Mouse (Mus musculus) MEL (cell line): ENCODE measurements around the gene Ncln. TPM values are rescaled to one million over a fixed set of nuclear protein-coding genes. Genes with fewer than 3 reads are reported as not detected.

Experiments
- DNase-seq: peaks from one replicate; pipeline ENCODE4 v3.0.0; 2011; ENCODE audit warnings: low read depth, low spot score
- H3K27ac ChIP-seq: 2 replicates; pipeline ENCODE4 v1.5.1; 2012; ENCODE audit warnings: low read depth, mild to moderate bottlenecking, control low read depth, low read length, moderate library complexity; ENCODE audit not compliant: control insufficient read depth
- H3K27me3 ChIP-seq, 2 experiments: fragments of 150-350 bp in 1 of 2; sonication (generic) in 1 of 2; 2 replicates each; pipeline ENCODE4 v1.6.1; 2012; ENCODE audit warnings: low read length in 2 of 2, mild to moderate bottlenecking in 2 of 2, improper control_type of control experiment in 1 of 2, moderate library complexity in 1 of 2; ENCODE audit not compliant: insufficient read depth in 2 of 2, control insufficient read depth in 1 of 2
- H3K36me3 ChIP-seq, 2 experiments: 2 replicates each; pipeline ENCODE4 v1.6.1; 2012 to 2014; ENCODE audit warnings: low read length in 2 of 2, improper control_type of control experiment in 1 of 2, inconsistent platforms in 1 of 2, mild to moderate bottlenecking in 1 of 2; ENCODE audit not compliant: insufficient read depth in 2 of 2, control insufficient read depth in 1 of 2
- H3K4me1 ChIP-seq, 2 experiments: fragments of 150-350 bp in 1 of 2; sonication (generic) in 1 of 2; 2 replicates each; pipeline ENCODE4 v1.6.1; 2012; ENCODE audit warnings: low read length in 2 of 2, improper control_type of control experiment in 1 of 2, mild to moderate bottlenecking in 1 of 2; ENCODE audit not compliant: insufficient read depth in 2 of 2, control insufficient read depth in 1 of 2
- H3K4me3 ChIP-seq, 2 experiments: fragments of 150-350 bp in 1 of 2; sonication (generic) in 1 of 2; 2 replicates each; pipeline ENCODE4 v1.5.1; 2012; ENCODE audit warnings: low read depth in 2 of 2, low read length in 2 of 2, mild to moderate bottlenecking in 2 of 2, moderate library complexity in 2 of 2, control low read depth in 1 of 2, improper control_type of control experiment in 1 of 2; ENCODE audit not compliant: control insufficient read depth in 1 of 2, insufficient read depth in 1 of 2
- H3K79me2 ChIP-seq: 2 replicates; pipeline ENCODE4 v1.6.1; 2012; ENCODE audit warnings: mild to moderate bottlenecking, low read length, moderate library complexity; ENCODE audit not compliant: control insufficient read depth, poor library complexity, insufficient read depth
- H3K9ac ChIP-seq: 2 replicates; pipeline ENCODE4 v1.6.1; 2012; ENCODE audit warnings: low read depth, mild to moderate bottlenecking, control low read depth, low read length, moderate library complexity; ENCODE audit not compliant: control insufficient read depth, poor library complexity, severe bottlenecking
- H3K9me3 ChIP-seq: fragments of 150-350 bp; sonication (generic); replicated peaks from 2 replicates; pipeline ENCODE4 v1.6.1; 2012; ENCODE audit warnings: mild to moderate bottlenecking, low read length, improper control_type of control experiment, moderate library complexity; ENCODE audit not compliant: insufficient read depth
- CHD2 ChIP-seq: IDR thresholded peaks from 2 replicates; pipeline ENCODE4 v1.6.1; 2011; ENCODE audit warnings: low read length, improper control_type of control experiment
- CTCF ChIP-seq, 3 experiments: IDR thresholded peaks in 2 of 3; conservative IDR thresholded peaks in 1 of 3; 2 replicates each; pipeline ENCODE4 v1.5.1; 2011 to 2012; ENCODE audit warnings: low read length in 3 of 3, low read depth in 2 of 3, mild to moderate bottlenecking in 2 of 3, improper control_type of control experiment in 1 of 3, inconsistent platforms in 1 of 3, mixed read lengths in 1 of 3, moderate library complexity in 1 of 3; ENCODE audit not compliant: control insufficient read depth in 1 of 3, insufficient read depth in 1 of 3, poor library complexity in 1 of 3, severe bottlenecking in 1 of 3
- E2F4 ChIP-seq: IDR thresholded peaks from 2 replicates; pipeline ENCODE4 v1.6.1; 2011; ENCODE audit warnings: low read depth, low read length, improper control_type of control experiment, borderline replicate concordance
- EP300 ChIP-seq, 2 experiments: IDR thresholded peaks; 2 replicates each; pipeline ENCODE4 v1.6.1; 2011; ENCODE audit warnings: improper control_type of control experiment in 2 of 2, low read length in 2 of 2, low read depth in 1 of 2, mild to moderate bottlenecking in 1 of 2
- ETS1 ChIP-seq: IDR thresholded peaks from 2 replicates; pipeline ENCODE4 v1.6.1; 2012; ENCODE audit warnings: low read depth, mild to moderate bottlenecking, inconsistent platforms, low read length, improper control_type of control experiment, moderate library complexity
- GATA1 ChIP-seq: IDR thresholded peaks from 2 replicates; pipeline ENCODE4 v1.6.1; 2011; ENCODE audit warnings: low read depth, low read length, improper control_type of control experiment
- HCFC1 ChIP-seq: IDR thresholded peaks from 2 replicates; pipeline ENCODE4 v1.6.1; 2012; ENCODE audit warnings: low read depth, mild to moderate bottlenecking, inconsistent platforms, low read length, improper control_type of control experiment, moderate library complexity
- JUND ChIP-seq: IDR thresholded peaks from 2 replicates; pipeline ENCODE4 v1.6.1; 2011; ENCODE audit warnings: low read depth, mild to moderate bottlenecking, improper control_type of control experiment, low read length
- MAFK ChIP-seq: IDR thresholded peaks from 2 replicates; pipeline ENCODE4 v1.6.1; 2011; ENCODE audit warnings: low read depth, mild to moderate bottlenecking, low read length, improper control_type of control experiment, borderline replicate concordance
- MYC ChIP-seq: IDR thresholded peaks from 2 replicates; pipeline ENCODE4 v1.6.1; 2011; ENCODE audit warnings: low read depth, mild to moderate bottlenecking, low read length, improper control_type of control experiment, moderate library complexity
- NELFE ChIP-seq: IDR thresholded peaks from 2 replicates; pipeline ENCODE4 v1.6.1; 2011; ENCODE audit warnings: low read depth, low read length, improper control_type of control experiment
- NRF1 ChIP-seq: IDR thresholded peaks from 2 replicates; pipeline ENCODE4 v1.6.1; 2014; ENCODE audit warnings: low read depth, mild to moderate bottlenecking, inconsistent platforms, low read length, improper control_type of control experiment, moderate library complexity; ENCODE audit not compliant: poor library complexity, insufficient read depth, severe bottlenecking
- POLR2A ChIP-seq, 2 experiments: IDR thresholded peaks; 2 replicates each; pipeline ENCODE4 v1.6.1; 2011 to 2012; ENCODE audit warnings: low read length in 2 of 2, mild to moderate bottlenecking in 2 of 2, control low read depth in 1 of 2, improper control_type of control experiment in 1 of 2, low read depth in 1 of 2, moderate library complexity in 1 of 2; ENCODE audit not compliant: control insufficient read depth in 1 of 2, insufficient read depth in 1 of 2, poor library complexity in 1 of 2
- POLR2AphosphoS5 ChIP-seq: IDR thresholded peaks from 2 replicates; pipeline ENCODE4 v1.6.1; 2012; ENCODE audit warnings: low read depth, borderline replicate concordance, mild to moderate bottlenecking, inconsistent platforms, low read length, moderate library complexity, mixed read lengths
- RAD21 ChIP-seq: IDR thresholded peaks from 2 replicates; pipeline ENCODE4 v1.6.1; 2011; ENCODE audit warnings: mild to moderate bottlenecking, low read depth, low read length, improper control_type of control experiment
- SIN3A ChIP-seq: IDR thresholded peaks from 2 replicates; pipeline ENCODE4 v1.6.1; 2012; ENCODE audit warnings: low read length, improper control_type of control experiment, inconsistent platforms
- SMC3 ChIP-seq: IDR thresholded peaks from 2 replicates; pipeline ENCODE4 v1.6.1; 2011; ENCODE audit warnings: low read depth, low read length, improper control_type of control experiment
- USF1 ChIP-seq: IDR thresholded peaks from 2 replicates; pipeline ENCODE4 v1.6.1; 2014; ENCODE audit warnings: low read depth, mild to moderate bottlenecking, inconsistent platforms, low read length, improper control_type of control experiment, moderate library complexity
- ZC3H11A ChIP-seq: IDR thresholded peaks from 2 replicates; pipeline ENCODE4 v1.6.1; 2012; ENCODE audit warnings: low read depth, mild to moderate bottlenecking, inconsistent platforms, low read length, improper control_type of control experiment
- ZKSCAN1 ChIP-seq: IDR thresholded peaks from 2 replicates; pipeline ENCODE4 v1.6.1; 2012; ENCODE audit warnings: low read depth, mild to moderate bottlenecking, inconsistent platforms, low read length, improper control_type of control experiment, moderate library complexity
- ZMIZ1 ChIP-seq: IDR thresholded peaks from 2 replicates; pipeline ENCODE4 v1.6.1; 2012; ENCODE audit warnings: low read depth, mild to moderate bottlenecking, inconsistent platforms, low read length, improper control_type of control experiment, moderate library complexity
- ZNF384 ChIP-seq: IDR thresholded peaks from 2 replicates; pipeline ENCODE4 v1.6.1; 2012; ENCODE audit warnings: low read depth, mild to moderate bottlenecking, inconsistent platforms, low read length, improper control_type of control experiment
- polyA plus RNA-seq, 2 experiments: library from polyadenylated mRNA; stranded (reverse) in 1 of 2; unstranded in 1 of 2; fragments of >175 nt in 1 of 2; fragments of >200 nt in 1 of 2; gene quantifications; 2 replicates each; pipeline versions ENCODE4 v1.2.1 to v1.2.4; 2012; ENCODE audit warnings: low replicate concordance in 2 of 2, low read depth in 1 of 2; ENCODE audit not compliant: insufficient read length in 2 of 2, insufficient read depth in 1 of 2, missing spikeins in 1 of 2
- total RNA-seq: library from RNA; depleted of rRNA; stranded (reverse); fragments of 300-350 nt; gene quantifications from 2 replicates; pipeline ENCODE4 v1.2.3, GENCODE M21; 2012

Gene Ncln
- total and polyA plus RNA-seq, 3 experiments = 136 to 276 (median 215) TPM

DNA sequence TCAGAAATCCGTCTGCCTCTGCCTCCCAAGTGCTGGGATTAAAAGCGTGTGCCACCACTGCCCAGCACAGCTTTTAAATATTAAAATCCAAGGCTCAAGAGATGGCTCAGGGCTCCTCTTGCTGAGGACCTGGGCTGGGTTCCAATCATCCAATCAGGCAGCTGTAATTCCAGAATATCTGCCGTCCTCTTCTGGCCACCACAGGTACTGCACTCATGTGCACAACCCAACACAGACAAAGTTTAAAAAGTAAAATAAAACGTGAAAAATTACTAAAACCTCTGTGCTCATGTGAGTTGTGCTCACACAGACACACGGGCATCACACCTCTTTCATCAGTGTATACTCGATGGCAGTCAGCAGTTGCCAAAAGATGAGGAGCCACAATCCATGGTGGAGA is 40.5 kb upstream of the Ncln start:
- no peak overlapping the region for H3K9ac ChIP-seq
- peaks cover 0 to 1% of the 10 kb centered on the region in 2 experiments; a peak in 2 of 4 replicates for H3K36me3 ChIP-seq
- DNase-seq = peak; percentile 69
- H3K79me2 ChIP-seq = peaks cover 36% of the 10 kb centered on the region
- TF ChIP-seq SMC3 = peak; percentile 62
- TF ChIP-seq EP300 (IDR thresholded peaks at IDR 0.05; ENCODE audit: low read depth in 1 of 2, low read length in 2 of 2) = no peak
- peak; percentile 69 to 97 (median 73) for TF ChIP-seq CTCF (IDR thresholded peaks at IDR 0.05 in 2 of 3, conservative IDR thresholded peaks at IDR 0.05 in 1 of 3; ENCODE audit: control insufficient read depth in 1 of 3, insufficient read depth in 1 of 3, low read depth in 2 of 3, low read length in 3 of 3, poor library complexity in 1 of 3, severe bottlenecking in 1 of 3)
- peak; percentile 48 for TF ChIP-seq RAD21
- TF ChIP-seq ZC3H11A = peak; percentile 45
- peak; percentile 39; the same call in 1 of the 2 replicates for TF ChIP-seq SIN3A
- TF ChIP-seq ZKSCAN1 = peak; percentile 83
- TF ChIP-seq HCFC1 = no peak
- no peak for TF ChIP-seq MYC
- no peak for TF ChIP-seq JUND
- H3K9me3 ChIP-seq = no peaks in the 10 kb centered on the region
- no peak overlapping the region for H3K4me3 ChIP-seq
- no peaks in the 10 kb centered on the region for H3K4me1 ChIP-seq
- no peak overlapping the region for H3K27ac ChIP-seq
- no peaks in the 10 kb centered on the region for H3K27me3 ChIP-seq

GRCm38 (mm10) chr10:81534826-81535225 is 38.6 kb upstream of the Ncln start:
- no peak for TF ChIP-seq POLR2AphosphoS5
- TF ChIP-seq E2F4 = no peak
- no peak for TF ChIP-seq SMC3
- TF ChIP-seq CHD2 = no peak
- TF ChIP-seq ZKSCAN1 = no peak
- no peak for TF ChIP-seq MAFK
- no peak for TF ChIP-seq POLR2A (IDR thresholded peaks at IDR 0.05; ENCODE audit: control insufficient read depth in 1 of 2, insufficient read depth in 1 of 2, low read depth in 1 of 2, low read length in 2 of 2, poor library complexity in 1 of 2)
- no peak for TF ChIP-seq SIN3A
- TF ChIP-seq HCFC1 = no peak
- TF ChIP-seq ZNF384 = no peak
- no peak for TF ChIP-seq ETS1
- TF ChIP-seq USF1 = no peak
- no peak for TF ChIP-seq NELFE
- TF ChIP-seq GATA1 = no peak
- TF ChIP-seq ZMIZ1 = no peak
- no peak for TF ChIP-seq NRF1
- TF ChIP-seq, all 39 proteins: peak for 0
- peaks cover 0 to 1% of the 10 kb centered on the region in 2 experiments; a peak in 2 of 4 replicates for H3K36me3 ChIP-seq
- no peak overlapping the region for H3K9ac ChIP-seq
- H3K27me3 ChIP-seq = no peaks in the 10 kb centered on the region
- H3K9me3 ChIP-seq = no peaks in the 10 kb centered on the region
- H3K79me2 ChIP-seq = peaks cover 20% of the 10 kb centered on the region
- no peak for DNase-seq
- no peak overlapping the region for H3K4me3 ChIP-seq
- H3K27ac ChIP-seq = no peak overlapping the region
- H3K4me1 ChIP-seq = no peaks in the 10 kb centered on the region
